Mouse (Mus musculus) CH12.LX (cell line): ENCODE results near the gene Rgs3.

Experiments
- CTCF ChIP-seq, 2 experiments: IDR thresholded peaks in 1 of 2; conservative IDR thresholded peaks in 1 of 2; 2 replicates each; pipeline ENCODE4 v1.5.1; 2011 to 2012; ENCODE audit warnings: low read depth in 2 of 2, low read length in 2 of 2, improper control_type of control experiment in 1 of 2, inconsistent platforms in 1 of 2, mild to moderate bottlenecking in 1 of 2, moderate library complexity in 1 of 2
- EP300 ChIP-seq: IDR thresholded peaks from 2 replicates; pipeline ENCODE4 v1.6.1; 2011; ENCODE audit warnings: low read length, improper control_type of control experiment
- JUND ChIP-seq: conservative IDR thresholded peaks from 2 replicates; pipeline ENCODE4 v1.6.1; 2011; ENCODE audit warnings: low read depth, low read length, improper control_type of control experiment
- MAFK ChIP-seq: IDR thresholded peaks from 2 replicates; pipeline ENCODE4 v1.6.1; 2011; ENCODE audit warnings: low read length, improper control_type of control experiment; ENCODE audit not compliant: insufficient replicate concordance
- NRF1 ChIP-seq: IDR thresholded peaks from 2 replicates; pipeline ENCODE4 v1.6.1; 2014; ENCODE audit warnings: low read depth, mild to moderate bottlenecking, inconsistent platforms, low read length, improper control_type of control experiment, moderate library complexity
- POLR2A ChIP-seq: IDR thresholded peaks from 2 replicates; pipeline ENCODE4 v1.6.1; 2011; ENCODE audit warnings: low read depth, mild to moderate bottlenecking, improper control_type of control experiment, low read length
- RCOR1 ChIP-seq: conservative IDR thresholded peaks from 2 replicates; pipeline ENCODE4 v1.6.1; 2012; ENCODE audit warnings: low read depth, mild to moderate bottlenecking, inconsistent platforms, low read length, improper control_type of control experiment
- SIN3A ChIP-seq: IDR thresholded peaks from 2 replicates; pipeline ENCODE4 v1.6.1; 2012; ENCODE audit warnings: low read length, improper control_type of control experiment, inconsistent platforms
- SMC3 ChIP-seq: IDR thresholded peaks from 2 replicates; pipeline ENCODE4 v1.6.1; 2011; ENCODE audit warnings: low read depth, low read length, improper control_type of control experiment
- USF1 ChIP-seq: IDR thresholded peaks from 2 replicates; pipeline ENCODE4 v1.6.1; 2014; ENCODE audit warnings: low read depth, mild to moderate bottlenecking, inconsistent platforms, low read length, improper control_type of control experiment
- USF2 ChIP-seq: conservative IDR thresholded peaks from 2 replicates; pipeline ENCODE4 v1.6.1; 2011; ENCODE audit warnings: low read depth, low read length, improper control_type of control experiment
- ZNF384 ChIP-seq: IDR thresholded peaks from 2 replicates; pipeline ENCODE4 v1.6.1; 2012; ENCODE audit warnings: low read depth, low read length, improper control_type of control experiment, inconsistent platforms

DNA sequence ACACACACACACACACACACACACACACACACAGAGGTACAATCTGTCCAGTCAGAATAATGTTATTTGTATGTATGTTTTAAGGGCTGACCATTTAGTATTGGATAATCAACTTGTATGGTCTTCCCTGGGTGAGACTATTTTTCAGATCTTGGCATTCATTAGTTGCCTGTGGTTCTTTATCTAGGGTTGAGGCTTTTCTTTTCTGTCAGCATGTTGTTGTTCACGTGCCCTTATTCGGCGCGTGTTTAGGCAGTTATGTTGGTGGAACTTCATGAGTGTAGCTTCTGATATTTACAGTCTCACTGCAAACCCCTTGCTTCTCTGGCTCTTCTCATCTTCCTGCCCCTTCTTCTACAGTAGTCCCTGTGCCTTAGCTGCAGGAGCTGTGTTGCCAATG lies 32.0 kb upstream of the Rgs3 start:
- TF ChIP-seq USF2 (no peak), EP300 (no peak), CTCF (conservative IDR thresholded peaks at IDR 0.05 in 1 of 2, IDR thresholded peaks at IDR 0.05 in 1 of 2; ENCODE audit: low read depth in 2 of 2, low read length in 2 of 2) (no peak), POLR2A (no peak), NRF1 (no peak), JUND (no peak), RCOR1 (no peak), USF1 (no peak), SIN3A (no peak), ZNF384 (no peak), MAFK (no peak), SMC3 (no peak)
